Mouse (Mus musculus) adrenal gland, postnatal 0 days (tissue): Measurements from ENCODE around the gene Stt3a. TPM values are rescaled to one million over a fixed set of nuclear protein-coding genes. Genes with fewer than 3 reads are reported as not detected.

Experiments used
- polyA plus RNA-seq: library from polyadenylated mRNA; unstranded; fragments of >200 nt; fragmentation: Nextera tagmentation; extraction: Ambion mirVana; gene quantifications from 2 replicates; pipeline ENCODE4 v1.2.1, GENCODE M21; 2015

Gene Stt3a
- polyA plus RNA-seq = 136 and 210 TPM in 2 replicates

GRCm38 (mm10) chr9:36767203-36768143 lies at the start of gene Stt3a:
Gene Stt3a, minus strand, starts transcription at chr9:36767679.

GRCm38 (mm10) chr9:36796781-36797555 lies 29.5 kb upstream of the Stt3a start, which contains the start of gene Ei24:
Gene Ei24, minus strand, starts transcription at chr9:36797393.

GRCm38 (mm10) chr9:36727034-36727755 lies 40.3 kb downstream of the Stt3a start, which contains the start of gene Chek1:
Gene Chek1, minus strand, starts transcription at chr9:36727065.

GRCm38 (mm10) chr9:36692920-36693319 lies 74.6 kb downstream of the Stt3a start, which contains the start of gene Acrv1:
Gene Acrv1, plus strand, starts transcription at chr9:36693220.

Other genes starting within 250 kb of the Stt3a start
- gene Gm5615, start 225.7 kb downstream of the Stt3a start, polyA plus RNA-seq = not detected in 2 replicates
- not detected in 2 replicates for gene Gm17689, start 185.0 kb downstream of the Stt3a start, polyA plus RNA-seq
- gene A630095E13Rik, start 124.3 kb downstream of the Stt3a start, polyA plus RNA-seq = not detected in 2 replicates
- not detected in 2 replicates for gene Acrv1, start 74.5 kb downstream of the Stt3a start, polyA plus RNA-seq
- 9.2 and 9.7 TPM in 2 replicates for gene Chek1, start 40.6 kb downstream of the Stt3a start, polyA plus RNA-seq
- 73.8 and 93.0 TPM in 2 replicates for gene Ei24, start 29.7 kb upstream of the Stt3a start, polyA plus RNA-seq
- gene Fez1, start 54.2 kb upstream of the Stt3a start, polyA plus RNA-seq = 20.4 and 41.1 TPM in 2 replicates